Mouse (Mus musculus) cerebellum, adult 9-11 months (tissue): ENCODE measurements around the gene Spef2.

Experiments
- DNase-seq: peaks from one replicate; pipeline ENCODE4 v3.0.0; 2022

Gene Spef2

GRCm38 (mm10) chr15:9533356-9533902 is 215.2 kb downstream of the Spef2 start:
- no peak for DNase-seq

GRCm38 (mm10) chr15:9530076-9530475 is 218.6 kb downstream of the Spef2 start, which contains the start of gene Il7r:
Gene Il7r (minus strand): TSS chr15:9530176.
- no peak for DNase-seq

GRCm38 (mm10) chr15:9529646-9530045 is 219.0 kb downstream of the Spef2 start:
- no peak for DNase-seq
